Mouse (Mus musculus) erythroblast, embryonic 14.5 days (primary cell): ENCODE measurements around the gene Grb7.

Experiments
- GATA1 ChIP-seq: IDR thresholded peaks from 2 replicates; pipeline ENCODE4 v1.6.1; 2012; ENCODE audit warnings: low read length, inconsistent platforms, mixed read lengths
- TAL1 ChIP-seq: IDR thresholded peaks from 3 replicates; pipeline ENCODE4 v1.6.1; 2012; ENCODE audit warnings: low read length, inconsistent platforms, mixed read lengths

DNA sequence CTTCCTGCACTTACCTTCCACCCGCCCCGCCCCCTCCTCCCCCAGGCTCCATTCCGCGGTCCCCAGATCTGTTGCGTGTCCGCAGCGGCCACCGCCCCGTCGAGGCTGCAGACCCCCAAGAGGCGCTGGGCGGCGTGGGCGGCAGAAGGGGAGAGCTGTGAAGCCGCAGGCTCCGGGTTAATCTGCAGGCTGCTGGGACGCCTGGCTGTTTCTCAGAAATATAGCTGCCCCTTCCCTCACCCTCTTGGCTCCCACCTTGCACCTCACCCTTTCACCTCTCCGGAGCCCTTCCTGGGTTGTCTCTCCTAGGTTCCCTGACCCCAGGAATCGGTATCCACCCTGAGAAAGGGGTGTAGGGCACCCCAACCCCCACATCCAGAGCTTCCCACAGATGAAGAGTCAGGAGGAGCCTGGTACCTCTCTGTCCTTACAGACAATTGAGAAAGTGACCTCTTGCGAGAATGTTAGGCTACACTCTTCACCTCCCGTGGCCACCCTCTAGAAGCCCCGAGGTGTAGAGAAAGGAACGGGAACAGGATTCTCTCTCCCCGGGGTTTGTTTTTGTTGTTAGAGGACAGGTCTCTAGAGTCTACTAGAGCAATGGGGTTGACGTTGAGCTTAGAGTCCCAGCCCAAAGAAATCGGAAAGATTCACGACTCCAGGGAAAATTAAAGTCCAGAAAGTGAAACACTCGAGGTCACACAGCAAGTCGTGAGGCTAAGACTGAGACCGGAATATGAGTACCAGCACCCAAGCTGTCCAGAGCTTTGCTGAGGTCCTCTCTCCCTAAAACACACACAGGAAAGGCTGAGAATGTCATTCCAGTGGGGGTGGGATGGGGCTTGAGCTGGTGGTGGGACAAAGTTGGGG lies 12.2 kb downstream of the Grb7 start:
- TF ChIP-seq GATA1, result no peak
- TF ChIP-seq TAL1, result no peak
